ENCODE assay signal across 13 mouse cellular contexts in the genomic region with DNA sequence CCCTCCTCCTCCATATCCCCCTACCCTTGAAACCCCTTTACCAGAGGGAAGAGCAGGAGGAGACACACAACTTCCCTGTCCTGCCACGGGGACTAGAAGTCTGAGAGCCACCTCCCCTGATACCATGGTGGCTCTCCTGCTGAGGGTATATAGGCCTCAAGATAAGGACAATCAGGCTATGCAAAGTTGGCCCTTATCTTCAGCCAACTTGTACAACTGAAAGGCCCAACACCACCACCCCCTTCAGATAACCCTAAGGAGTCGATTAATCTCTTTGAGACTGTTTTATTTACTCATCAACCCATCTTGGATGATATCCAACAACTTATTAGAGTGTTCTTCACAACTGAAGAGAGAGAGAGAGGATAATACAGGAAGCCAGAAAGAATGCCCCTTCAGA.
"Had no signal": no experiment of that assay in that cellular context is flagged by ENCODE, and none has a peak within 500 bp of the region (broad histone marks: within the 10 kb centered on the region; RNA-seq: fewer than 3 reads in every experiment).

No protein-coding gene starts in this region.

- H3K4me3 ChIP-seq: layer of hippocampus, adult 2 months; limb, embryonic 10.5 days; midbrain, embryonic 13.5 days had no signal

- DNase-seq: kidney, adult 11 months; kidney, adult 9 months; kidney, postnatal 36 days; lung, embryonic 14.5 days; lung, postnatal 14 days; right cerebral cortex, postnatal 14 days; thymus, adult 2 months; thymus, postnatal 36 days had no signal

- H3K4me1 ChIP-seq: limb, embryonic 10.5 days; midbrain, embryonic 13.5 days had no signal

- H3K27me3 ChIP-seq: midbrain, embryonic 13.5 days had no signal

- H3K27ac ChIP-seq: kidney, postnatal 0 days; layer of hippocampus, adult 2 months; limb, embryonic 10.5 days; macrophage; midbrain, embryonic 13.5 days had no signal

- H3K36me3 ChIP-seq: limb, embryonic 10.5 days; midbrain, embryonic 13.5 days had no signal

- H3K4me2 ChIP-seq: lung, embryonic 14.5 days; midbrain, embryonic 13.5 days had no signal

- H3K9ac ChIP-seq: lung, embryonic 14.5 days; midbrain, embryonic 13.5 days had no signal

- H3K9me3 ChIP-seq: limb, embryonic 10.5 days; midbrain, embryonic 13.5 days had no signal

- ATAC-seq: midbrain, embryonic 13.5 days had no signal
